Mouse (Mus musculus): Measurements from ENCODE around the gene Olfr448. TPM values are rescaled to one million over a fixed set of nuclear protein-coding genes. Genes with fewer than 3 reads are reported as not detected.
A peak's percentile ranks its signal among the peaks of the same experiment; 100 is the strongest.

Gene Olfr448
- not detected in 2 replicates for polyA plus RNA-seq (2016; fragmentation: Nextera tagmentation; extraction: Ambion mirVana)

DNA sequence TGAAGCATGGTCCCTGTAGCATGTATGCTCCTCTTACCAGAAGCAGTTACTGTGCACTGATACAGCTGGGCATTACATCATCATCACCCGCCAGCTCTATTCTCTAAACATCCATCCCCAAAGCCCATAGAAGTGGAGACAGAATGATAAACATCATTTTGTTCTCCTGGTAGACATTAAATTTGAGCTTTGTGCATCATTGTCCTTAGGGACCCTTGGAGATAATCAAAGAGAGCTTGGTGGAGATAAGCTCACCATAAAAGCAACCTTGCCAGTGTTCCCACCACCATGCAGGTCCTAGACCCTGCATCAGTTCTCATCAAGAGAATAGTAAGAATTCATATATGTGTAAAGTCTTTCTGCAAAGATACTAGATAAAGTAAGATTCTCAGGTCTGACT is at the start of gene Olfr448:
TSS of gene Olfr448 (plus strand) at position 301 of the 400 bp plus-strand sequence.
- no peak within 1 kb of the TSS for H3K9ac ChIP-seq
- H3K27me3 ChIP-seq (replicated peaks): no peaks in the 10 kb centered on the region
- 86% methylated on average over 1 of the region's 1 CpGs for WGBS
- no peaks in the 10 kb centered on the region for H3K4me1 ChIP-seq
- H3K27ac ChIP-seq: no peak within 1 kb of the TSS
- no peaks in the 10 kb centered on the region for H3K36me3 ChIP-seq
- no peak for ATAC-seq (ENCODE audit: low FRiP score, low read depth)
- no peak within 1 kb of the TSS for H3K4me2 ChIP-seq (replicated peaks)
- H3K9me3 ChIP-seq: no peaks in the 10 kb centered on the region
- no peak within 1 kb of the TSS for H3K4me3 ChIP-seq

DNA sequence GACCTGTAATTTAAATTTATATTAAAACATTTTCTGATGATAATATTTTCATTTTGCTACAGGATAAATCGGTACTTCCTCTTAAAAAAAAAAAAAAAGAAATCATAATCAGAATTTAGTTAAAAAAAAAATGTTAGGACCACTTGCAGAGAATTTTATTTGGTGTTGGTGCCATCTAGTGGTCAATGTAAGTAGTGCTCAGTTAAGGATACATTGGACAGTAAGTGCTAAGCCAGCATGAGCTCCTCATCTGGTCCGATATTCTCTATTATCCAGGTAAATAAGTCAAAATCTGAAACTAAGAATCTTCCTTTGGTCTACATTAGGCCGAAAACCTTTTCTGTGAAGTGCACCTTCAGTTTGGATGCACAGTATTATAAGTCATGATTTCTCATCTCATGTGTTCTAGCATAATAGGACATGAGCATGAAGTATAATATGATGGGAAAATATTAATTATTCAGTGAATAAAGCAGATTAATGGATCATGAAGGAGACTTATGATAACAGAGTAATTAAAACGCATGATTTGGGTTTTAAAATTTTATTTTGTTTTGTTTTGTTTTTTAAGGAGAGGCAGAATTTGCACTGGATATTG is 29.9 kb upstream of the Olfr448 start:
- WGBS: 17% methylated on average over 4 of the region's 4 CpGs
- Histone ChIP-seq H3K27ac (no peak overlapping the region), H3K9ac (no peak overlapping the region), H3K9me3 (no peaks in the 10 kb centered on the region), H3K4me1 (no peaks in the 10 kb centered on the region), H3K36me3 (no peaks in the 10 kb centered on the region), H3K4me3 (no peak overlapping the region), H3K4me2 (replicated peaks) (no peak overlapping the region), H3K27me3 (replicated peaks) (no peaks in the 10 kb centered on the region)
- peak; percentile 70; the same call in 1 of the 2 replicates for ATAC-seq (ENCODE audit: low FRiP score, low read depth)

DNA sequence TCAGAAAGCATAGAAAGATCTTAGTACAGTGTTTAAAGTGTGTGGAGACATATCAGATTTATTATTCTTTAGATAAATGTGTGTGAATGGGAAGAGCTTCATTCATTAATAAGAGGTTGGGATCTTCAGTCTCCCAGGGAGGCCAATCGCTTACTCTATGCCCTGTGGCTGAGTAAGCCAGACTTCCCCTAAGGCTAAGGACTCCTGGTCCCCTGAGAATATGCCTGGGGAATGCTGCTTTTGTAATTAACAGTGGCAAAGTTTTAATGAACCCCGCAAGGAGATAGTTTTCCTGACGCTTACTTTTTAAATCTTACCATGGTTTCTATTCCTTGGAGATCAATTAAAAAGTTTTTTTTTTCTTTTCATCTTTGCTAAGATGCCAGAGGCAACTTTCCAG is 20.5 kb upstream of the Olfr448 start:
- Histone ChIP-seq H3K4me2 (replicated peaks) (no peak overlapping the region), H3K27me3 (replicated peaks) (no peaks in the 10 kb centered on the region), H3K9ac (no peak overlapping the region), H3K4me3 (no peak overlapping the region), H3K4me1 (no peaks in the 10 kb centered on the region), H3K9me3 (no peaks in the 10 kb centered on the region), H3K36me3 (no peaks in the 10 kb centered on the region), H3K27ac (no peak overlapping the region)
- no peak for ATAC-seq (ENCODE audit: low FRiP score, low read depth)
- WGBS: 89% methylated on average over 3 of the region's 3 CpGs

DNA sequence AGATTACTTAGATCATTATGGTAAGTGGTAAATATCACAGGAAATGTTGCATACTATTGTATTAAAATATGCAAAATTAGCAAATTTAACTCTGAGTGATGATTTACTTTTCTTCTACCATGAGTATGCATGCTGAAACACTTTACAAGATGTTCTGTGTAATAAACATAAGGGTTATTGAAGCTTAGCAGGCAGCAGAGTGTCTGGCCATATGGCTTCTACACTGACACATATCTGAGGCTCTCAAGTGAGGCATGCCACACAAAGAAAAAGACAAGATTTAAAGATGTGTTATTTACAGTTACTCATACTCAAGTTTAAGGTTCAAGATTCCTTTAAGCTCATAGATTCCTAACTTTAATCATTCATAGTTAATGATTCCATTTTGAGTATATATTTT is 13.9 kb upstream of the Olfr448 start:
- ATAC-seq (ENCODE audit: low FRiP score, low read depth): no peak
- no peaks in the 10 kb centered on the region for H3K27me3 ChIP-seq (replicated peaks)
- no peak overlapping the region for H3K9ac ChIP-seq
- H3K4me1 ChIP-seq: no peaks in the 10 kb centered on the region
- no peaks in the 10 kb centered on the region for H3K36me3 ChIP-seq
- no peak overlapping the region for H3K4me3 ChIP-seq
- H3K9me3 ChIP-seq: no peaks in the 10 kb centered on the region
- H3K4me2 ChIP-seq (replicated peaks): no peak overlapping the region
- no peak overlapping the region for H3K27ac ChIP-seq

DNA sequence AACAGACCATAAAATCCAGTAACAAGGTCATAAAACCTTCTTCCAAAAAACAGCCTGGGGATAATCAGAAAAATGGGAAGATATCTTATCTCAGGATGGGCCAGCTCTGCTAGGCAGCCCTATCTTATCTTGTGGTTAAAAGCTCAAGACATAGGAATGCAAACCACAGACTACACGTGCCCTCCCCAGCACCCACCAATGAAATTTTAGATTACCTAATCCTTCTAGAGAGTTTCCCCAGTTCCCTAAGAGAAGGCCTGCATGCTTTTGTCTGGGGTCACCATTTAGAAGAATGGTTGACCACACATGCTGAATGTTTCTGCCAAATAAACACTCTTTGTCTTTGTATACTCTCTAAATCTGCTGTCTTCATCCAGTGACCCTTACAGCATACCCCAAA is 10.1 kb downstream of the Olfr448 start:
- Histone ChIP-seq H3K4me3 (no peak overlapping the region), H3K4me2 (replicated peaks) (no peak overlapping the region), H3K9me3 (no peaks in the 10 kb centered on the region), H3K4me1 (no peaks in the 10 kb centered on the region), H3K27me3 (replicated peaks) (no peaks in the 10 kb centered on the region), H3K9ac (no peak overlapping the region), H3K27ac (no peak overlapping the region), H3K36me3 (no peaks in the 10 kb centered on the region)
- ATAC-seq (ENCODE audit: low FRiP score, low read depth): no peak
- WGBS: 31% methylated on average over 1 of the region's 1 CpGs

DNA sequence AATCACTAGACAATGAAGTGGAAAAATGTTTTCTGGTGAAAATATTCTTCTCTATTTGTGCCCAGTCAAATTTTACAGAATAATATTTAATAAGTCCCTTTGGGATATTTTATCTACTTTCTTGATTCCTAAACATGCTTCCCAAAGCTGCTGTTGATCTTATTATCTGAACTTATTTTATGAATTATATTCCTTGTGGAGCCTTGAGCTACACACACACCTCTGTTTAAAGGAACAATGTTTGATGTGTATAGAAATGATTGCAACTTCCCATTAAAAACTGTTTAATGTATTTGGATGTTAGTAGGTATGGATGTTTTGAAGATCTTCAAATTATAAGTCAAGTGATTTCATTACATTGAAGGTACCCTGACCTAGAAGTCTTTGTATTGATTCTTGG is 18.3 kb downstream of the Olfr448 start, which contains the start of gene Olfr447:
TSS of gene Olfr447 (plus strand) at position 301 of the 400 bp plus-strand sequence.
- H3K4me2 ChIP-seq (replicated peaks): no peak within 1 kb of the TSS
- H3K9ac ChIP-seq: no peak within 1 kb of the TSS
- no peaks in the 10 kb centered on the region for H3K9me3 ChIP-seq
- no peaks in the 10 kb centered on the region for H3K27me3 ChIP-seq (replicated peaks)
- no peak within 1 kb of the TSS for H3K27ac ChIP-seq
- no peaks in the 10 kb centered on the region for H3K4me1 ChIP-seq
- H3K36me3 ChIP-seq: no peaks in the 10 kb centered on the region
- H3K4me3 ChIP-seq: no peak within 1 kb of the TSS
- ATAC-seq (ENCODE audit: low FRiP score, low read depth): no peak

DNA sequence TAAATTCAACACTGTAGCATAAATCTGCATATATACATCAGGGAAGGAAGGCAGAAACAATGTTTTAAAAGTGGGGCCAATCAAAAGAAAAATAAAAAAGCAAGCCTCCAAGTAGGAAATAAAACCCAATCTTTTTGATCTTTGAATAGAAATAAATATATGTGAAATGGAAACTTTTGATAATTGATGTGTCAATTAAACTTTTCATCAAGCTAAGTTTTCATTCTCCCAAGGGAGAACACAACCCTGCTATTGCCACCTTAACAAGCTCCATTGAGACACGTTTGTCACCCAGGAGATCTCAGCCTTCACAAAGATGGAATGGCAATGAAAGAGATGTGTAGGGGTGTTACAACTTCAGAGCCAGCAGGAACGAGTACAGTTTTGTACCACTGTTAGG is 30.8 kb downstream of the Olfr448 start, which contains the start of gene Olfr446:
TSS of gene Olfr446 (plus strand) at position 301 of the 400 bp plus-strand sequence.
- no peak for ATAC-seq (ENCODE audit: low FRiP score, low read depth)
- WGBS: 64% methylated on average over 2 of the region's 2 CpGs

More for the DNA sequence above, 30.8 kb downstream of the Olfr448 start, which contains the start of gene Olfr446:
- Histone ChIP-seq H3K4me3 (no peak within 1 kb of the TSS), H3K9me3 (no peaks in the 10 kb centered on the region), H3K4me2 (replicated peaks) (no peak within 1 kb of the TSS), H3K36me3 (no peaks in the 10 kb centered on the region), H3K9ac (no peak within 1 kb of the TSS), H3K4me1 (no peaks in the 10 kb centered on the region), H3K27me3 (replicated peaks) (no peaks in the 10 kb centered on the region), H3K27ac (no peak within 1 kb of the TSS)

Other genes with a start within 250 kb of the Olfr448 start
- gene Tcaf2, start 245.2 kb upstream of the Olfr448 start, polyA plus RNA-seq (2016; fragmentation: Nextera tagmentation; extraction: Ambion mirVana): 3.5 and 4.5 TPM in 2 replicates
- 182 and 184 TPM in 2 replicates for gene Tcaf1, start 180.4 kb upstream of the Olfr448 start, polyA plus RNA-seq (2016; fragmentation: Nextera tagmentation; extraction: Ambion mirVana)
- gene Olfr453, start 151.1 kb upstream of the Olfr448 start, polyA plus RNA-seq (2016; fragmentation: Nextera tagmentation; extraction: Ambion mirVana): not detected in 2 replicates
- gene Olfr38, start 134.0 kb upstream of the Olfr448 start, polyA plus RNA-seq (2016; fragmentation: Nextera tagmentation; extraction: Ambion mirVana): not detected in 2 replicates
- gene Olfr452, start 105.3 kb upstream of the Olfr448 start, polyA plus RNA-seq (2016; fragmentation: Nextera tagmentation; extraction: Ambion mirVana): not detected in 2 replicates
- not detected in 2 replicates for gene Olfr450, start 78.5 kb upstream of the Olfr448 start, polyA plus RNA-seq (2016; fragmentation: Nextera tagmentation; extraction: Ambion mirVana)
- not detected in 2 replicates for gene Olfr449, start 56.1 kb upstream of the Olfr448 start, polyA plus RNA-seq (2016; fragmentation: Nextera tagmentation; extraction: Ambion mirVana)
- not detected in 2 replicates for gene Olfr447, start 18.4 kb downstream of the Olfr448 start, polyA plus RNA-seq (2016; fragmentation: Nextera tagmentation; extraction: Ambion mirVana)
- gene Olfr446, start 30.9 kb downstream of the Olfr448 start, polyA plus RNA-seq (2016; fragmentation: Nextera tagmentation; extraction: Ambion mirVana): not detected in 2 replicates
- not detected in 2 replicates for gene Olfr444, start 58.6 kb downstream of the Olfr448 start, polyA plus RNA-seq (2016; fragmentation: Nextera tagmentation; extraction: Ambion mirVana)
- gene Olfr441, start 215.9 kb downstream of the Olfr448 start, polyA plus RNA-seq (2016; fragmentation: Nextera tagmentation; extraction: Ambion mirVana): not detected in 2 replicates